ENCODE assay signal across 8 mouse cellular contexts in the genomic region with DNA sequence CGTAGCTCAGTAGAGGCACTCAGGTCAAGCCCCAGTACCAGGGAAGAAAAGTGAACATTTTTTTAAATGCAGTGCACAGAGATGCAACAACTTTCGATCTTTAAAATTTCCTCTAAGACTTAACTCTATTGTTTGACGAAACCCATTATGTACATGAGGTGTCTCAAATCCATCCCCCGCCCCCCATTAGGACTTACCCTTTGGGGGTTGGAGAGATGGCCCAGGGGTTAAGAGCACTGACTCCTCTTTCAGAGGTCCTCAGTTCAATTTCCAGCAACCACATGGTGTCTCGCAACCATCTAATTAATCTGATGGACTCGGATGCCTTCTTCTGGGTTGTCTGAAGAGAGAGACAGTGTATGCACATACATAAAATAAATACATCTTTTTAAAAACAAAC. TPM values are rescaled to one million over a fixed set of nuclear protein-coding genes. Genes with fewer than 3 reads are reported as not detected.
A peak's percentile ranks its signal among the peaks of the same experiment; 100 is the strongest.
DNase-seq lines count a peak whose midpoint lies in the region; ATAC-seq lines count a peak whose summit lies in the region.

No protein-coding gene starts in this region.

- no peaks in the 10 kb centered on the region for H3K36me3 ChIP-seq in kidney, embryonic 16.5 days (ENCODE audit: insufficient read depth, low read length)
- no peaks in the 10 kb centered on the region for H3K36me3 ChIP-seq in hindbrain, embryonic 13.5 days
- H3K36me3 ChIP-seq in midbrain, embryonic 14.5 days (ENCODE audit: control insufficient read depth, insufficient read depth, low read length): no peaks in the 10 kb centered on the region

- no peak for ATAC-seq in kidney, embryonic 16.5 days (ENCODE audit: low FRiP score, low TSS enrichment)
- ATAC-seq in hindbrain, embryonic 13.5 days (ENCODE audit: low FRiP score): no peak
- no peak for ATAC-seq in midbrain, embryonic 14.5 days (ENCODE audit: low FRiP score, low TSS enrichment)

- H3K27me3 ChIP-seq in kidney, embryonic 16.5 days (ENCODE audit: insufficient read depth, low read length): no peaks in the 10 kb centered on the region
- no peaks in the 10 kb centered on the region for H3K27me3 ChIP-seq in hindbrain, embryonic 13.5 days
- H3K27me3 ChIP-seq in midbrain, embryonic 14.5 days (ENCODE audit: control insufficient read depth, insufficient read depth, low read length): no peaks in the 10 kb centered on the region

- peak overlapping the region; percentile 92 for H3K9ac ChIP-seq in kidney, embryonic 16.5 days (replicated peaks; ENCODE audit: low read length)
- H3K9ac ChIP-seq in hindbrain, embryonic 13.5 days: peak overlapping the region; percentile 88
- H3K9ac ChIP-seq in midbrain, embryonic 14.5 days (replicated peaks; ENCODE audit: low read length): peak overlapping the region; percentile 82

- peak overlapping the region; percentile 95 for H3K27ac ChIP-seq in kidney, embryonic 16.5 days (ENCODE audit: low read length)
- H3K27ac ChIP-seq in brown adipose tissue, adult 24 weeks (replicated peaks; ENCODE audit: low read depth, low read length): peak overlapping the region; percentile 92
- peak overlapping the region; percentile 95 for H3K27ac ChIP-seq in hindbrain, embryonic 13.5 days
- peak overlapping the region; percentile 91 for H3K27ac ChIP-seq in midbrain, embryonic 14.5 days (replicated peaks; ENCODE audit: low read depth, low read length)

- H3K4me1 ChIP-seq in kidney, embryonic 16.5 days (ENCODE audit: insufficient read depth, low read length): peaks cover 39% of the 10 kb centered on the region
- 0 out of 2 replicates have a peak, but pooled peaks cover 5% of the 10 kb centered on the region for H3K4me1 ChIP-seq in brown adipose tissue, adult 24 weeks (ENCODE audit: control insufficient read depth, insufficient read depth, insufficient read length, low read length)
- H3K4me1 ChIP-seq in hindbrain, embryonic 13.5 days (replicated peaks): peaks cover 30% of the 10 kb centered on the region
- peaks cover 20% of the 10 kb centered on the region; the same call in 1 of the 2 replicates for H3K4me1 ChIP-seq in midbrain, embryonic 14.5 days (ENCODE audit: control insufficient read depth, insufficient read depth, low read length)

- no peaks in the 10 kb centered on the region for H3K9me3 ChIP-seq in kidney, embryonic 16.5 days (ENCODE audit: low read length)
- no peaks in the 10 kb centered on the region for H3K9me3 ChIP-seq in hindbrain, embryonic 13.5 days
- no peaks in the 10 kb centered on the region for H3K9me3 ChIP-seq in midbrain, embryonic 14.5 days (ENCODE audit: control insufficient read depth, low read length)

- peak overlapping the region; percentile 88 for H3K4me2 ChIP-seq in kidney, embryonic 16.5 days (replicated peaks; ENCODE audit: low read depth, low read length)
- peak overlapping the region; percentile 87 for H3K4me2 ChIP-seq in hindbrain, embryonic 13.5 days
- peak overlapping the region; percentile 61 for H3K4me2 ChIP-seq in midbrain, embryonic 14.5 days (ENCODE audit: low read length)

- no peak for DNase-seq in kidney, postnatal 10 days
- DNase-seq in midbrain, embryonic 14.5 days: peak; percentile 36
- no peak for DNase-seq in thymus, postnatal 4 days
- no peak for DNase-seq in cerebellum, adult 8-10 months
- no peak for DNase-seq in layer of hippocampus, adult 8-10 months (ENCODE audit: low spot score in 2 of 2)

- H3K4me3 ChIP-seq in kidney, embryonic 16.5 days (ENCODE audit: low read length): peak overlapping the region; percentile 91
- peak overlapping the region; percentile 89 for H3K4me3 ChIP-seq in brown adipose tissue, adult 24 weeks (ENCODE audit: insufficient read depth, low read depth, low read length)
- H3K4me3 ChIP-seq in hindbrain, embryonic 13.5 days: peak overlapping the region; percentile 79
- H3K4me3 ChIP-seq in midbrain, embryonic 14.5 days (replicated peaks; ENCODE audit: low read depth, low read length): peak overlapping the region; percentile 78

- WGBS in kidney, embryonic 16.5 days: 9% methylated on average over 6 of the region's 6 CpGs
- 6% methylated on average over 6 of the region's 6 CpGs for WGBS in hindbrain, embryonic 13.5 days
- 5% methylated on average over 6 of the region's 6 CpGs for WGBS in midbrain, embryonic 14.5 days

RNA-seq across cellular contexts. Expression of gene Lrrc28, which starts 1.1 kb away (rescaled TPM):
- polyA plus RNA-seq in kidney, embryonic 16.5 days (2015; fragmentation: Nextera tagmentation; extraction: Ambion mirVana): 14.4 and 15.1 TPM in 2 replicates
- 11.2 and 16.2 TPM in 2 replicates for polyA plus RNA-seq in brown adipose tissue, adult 24 weeks (2012; ENCODE audit: insufficient read depth, insufficient read length, missing spikeins)
- polyA plus RNA-seq in hindbrain, embryonic 13.5 days (2015; fragmentation: Nextera tagmentation; extraction: Ambion mirVana): 32.2 and 33.0 TPM in 2 replicates
- 27.7 and 39.7 TPM in 2 replicates for polyA plus RNA-seq in midbrain, embryonic 14.5 days (2014; fragmentation: Nextera tagmentation; extraction: Ambion mirVana)
- 10 to 100 TPM; 26.5 to 45.6 (median 42.1) TPM for total RNA-seq in layer of hippocampus, adult 8-10 months (2022)

RNA-seq across cellular contexts. Expression of gene Ttc23, which starts 1.1 kb away (rescaled TPM):
- 30.4 and 32.6 TPM in 2 replicates for polyA plus RNA-seq in kidney, embryonic 16.5 days (2015; fragmentation: Nextera tagmentation; extraction: Ambion mirVana)
- polyA plus RNA-seq in brown adipose tissue, adult 24 weeks (2012; ENCODE audit: insufficient read depth, insufficient read length, missing spikeins): 13.3 and 16.1 TPM in 2 replicates
- 12.0 and 12.2 TPM in 2 replicates for polyA plus RNA-seq in hindbrain, embryonic 13.5 days (2015; fragmentation: Nextera tagmentation; extraction: Ambion mirVana)
- 5.7 and 12.8 TPM in 2 replicates for polyA plus RNA-seq in midbrain, embryonic 14.5 days (2014; fragmentation: Nextera tagmentation; extraction: Ambion mirVana)
- 1 to 10 TPM; 6.6 to 7.9 (median 7.3) TPM for total RNA-seq in layer of hippocampus, adult 8-10 months (2022)
